Mouse (Mus musculus): ENCODE measurements at regions not wholly inside any gene's neighbourhood (a gene's known extent, or its start where the extent isn't known, plus 50 kb on each side); places are given as distances from the start of the nearest gene placed in this dataset.
A peak's percentile ranks its signal among the peaks of the same experiment; 100 is the strongest.

DNA sequence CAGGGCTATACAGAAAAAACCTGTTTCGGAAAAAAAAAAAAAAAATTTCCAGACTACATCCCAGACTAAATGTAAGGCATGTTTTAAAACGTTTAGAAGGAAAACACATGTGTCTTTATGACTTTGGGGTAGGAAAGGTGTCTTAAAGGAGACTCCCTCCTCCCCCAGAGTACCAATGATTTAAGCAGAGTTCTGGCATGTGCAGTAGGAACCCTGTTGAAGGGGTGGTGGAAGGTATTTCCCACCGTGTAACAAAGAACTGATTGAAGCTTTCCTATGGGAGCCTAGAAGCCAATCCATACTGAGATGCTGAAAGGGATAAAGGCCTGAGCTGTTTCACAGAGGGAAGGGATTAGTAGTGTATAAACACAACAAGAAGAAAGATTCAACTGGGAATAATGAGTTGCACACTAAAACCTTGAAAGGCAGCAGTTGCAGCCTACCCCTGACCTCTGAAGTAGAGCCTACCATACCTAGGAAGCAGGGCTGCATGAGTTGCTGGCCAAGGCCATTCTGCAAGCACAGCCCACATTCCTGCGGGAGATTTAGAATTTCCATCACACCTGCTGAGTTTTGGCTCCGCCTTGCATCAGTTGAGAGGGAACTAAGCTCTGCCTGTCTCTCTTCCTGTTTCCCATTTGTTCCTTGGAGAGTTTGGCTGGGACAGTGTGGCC, 132.4 kb upstream of the Topaz1 start:
- no peak for ATAC-seq (replicated peaks; ENCODE audit: poor library complexity, severe bottlenecking)

- ATAC-seq (replicated peaks; ENCODE audit: poor library complexity, severe bottlenecking) = peak; percentile 35; the same call in 1 of the 2 replicates
These were observed 131.8 kb upstream of the Topaz1 start for GRCm38 (mm10) chr9:122615351-122615750.

DNA sequence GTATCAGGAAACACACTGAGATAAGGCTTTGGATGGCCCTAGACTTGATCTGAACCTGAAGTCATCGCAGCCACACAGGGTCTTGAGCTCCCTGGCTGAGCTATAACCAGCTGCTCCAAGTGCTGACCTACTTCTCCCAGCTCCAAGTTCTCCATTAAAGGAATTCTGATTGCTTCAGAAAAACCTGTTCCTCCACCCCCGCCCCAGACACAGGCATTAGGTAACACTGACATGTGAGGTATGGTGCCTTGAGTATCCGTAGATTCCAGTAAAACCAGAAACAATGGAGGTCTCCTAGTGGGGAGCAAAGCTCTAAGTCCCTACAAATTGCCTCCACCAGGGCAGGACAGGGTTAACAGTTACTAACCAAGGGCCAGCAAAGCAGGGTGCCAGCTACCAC, 129.4 kb upstream of the Topaz1 start:
- ATAC-seq (replicated peaks; ENCODE audit: poor library complexity, severe bottlenecking) = no peak

DNA sequence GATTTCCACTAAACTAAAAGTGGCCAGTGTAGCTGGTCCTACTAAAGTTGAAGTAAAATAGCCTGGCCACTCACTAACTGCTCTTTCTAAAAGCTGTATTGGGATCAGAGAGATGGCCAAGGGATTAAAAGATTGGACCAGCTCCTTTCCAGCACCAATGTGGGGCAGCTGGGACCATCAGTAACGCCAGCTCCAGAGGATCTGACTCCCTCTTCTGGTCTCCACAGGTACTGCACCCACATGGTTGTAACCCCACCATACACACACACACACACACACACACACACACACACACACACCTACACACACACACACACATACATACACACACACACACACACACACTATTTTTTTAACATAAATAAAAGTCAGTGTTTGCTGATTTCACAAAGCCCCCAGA, 122.1 kb upstream of the Topaz1 start:
- no peak for ATAC-seq (replicated peaks; ENCODE audit: poor library complexity, severe bottlenecking)

DNA sequence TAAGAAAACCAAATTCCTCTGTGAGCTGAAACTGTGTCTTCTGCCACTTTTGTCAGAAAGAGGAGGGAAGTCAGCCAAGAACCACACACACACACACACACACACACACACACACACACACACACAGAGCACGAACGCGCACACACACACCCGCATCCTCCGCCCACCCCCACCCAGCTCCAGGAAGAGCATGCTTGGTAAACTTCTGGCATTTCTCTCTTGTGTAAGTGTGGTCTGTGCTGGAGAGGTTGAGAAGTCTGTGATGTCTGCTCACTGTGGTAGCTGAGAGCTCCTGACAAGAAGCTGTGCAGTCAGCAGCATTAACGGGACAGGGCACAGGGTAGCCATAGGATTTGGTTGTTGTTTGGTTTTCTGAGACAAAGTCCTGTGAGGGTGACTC, 120.8 kb upstream of the Topaz1 start:
- ATAC-seq (replicated peaks; ENCODE audit: poor library complexity, severe bottlenecking) = no peak

GRCm38 (mm10) chr9:122629171-122629904, 117.8 kb upstream of the Topaz1 start:
- no peak for ATAC-seq (replicated peaks; ENCODE audit: poor library complexity, severe bottlenecking)

GRCm38 (mm10) chr9:122631793-122632192, 115.4 kb upstream of the Topaz1 start:
- no peak for ATAC-seq (replicated peaks; ENCODE audit: poor library complexity, severe bottlenecking)

GRCm38 (mm10) chr9:122633484-122633883, 113.7 kb upstream of the Topaz1 start:
- ATAC-seq (replicated peaks; ENCODE audit: poor library complexity, severe bottlenecking) = no peak

DNA sequence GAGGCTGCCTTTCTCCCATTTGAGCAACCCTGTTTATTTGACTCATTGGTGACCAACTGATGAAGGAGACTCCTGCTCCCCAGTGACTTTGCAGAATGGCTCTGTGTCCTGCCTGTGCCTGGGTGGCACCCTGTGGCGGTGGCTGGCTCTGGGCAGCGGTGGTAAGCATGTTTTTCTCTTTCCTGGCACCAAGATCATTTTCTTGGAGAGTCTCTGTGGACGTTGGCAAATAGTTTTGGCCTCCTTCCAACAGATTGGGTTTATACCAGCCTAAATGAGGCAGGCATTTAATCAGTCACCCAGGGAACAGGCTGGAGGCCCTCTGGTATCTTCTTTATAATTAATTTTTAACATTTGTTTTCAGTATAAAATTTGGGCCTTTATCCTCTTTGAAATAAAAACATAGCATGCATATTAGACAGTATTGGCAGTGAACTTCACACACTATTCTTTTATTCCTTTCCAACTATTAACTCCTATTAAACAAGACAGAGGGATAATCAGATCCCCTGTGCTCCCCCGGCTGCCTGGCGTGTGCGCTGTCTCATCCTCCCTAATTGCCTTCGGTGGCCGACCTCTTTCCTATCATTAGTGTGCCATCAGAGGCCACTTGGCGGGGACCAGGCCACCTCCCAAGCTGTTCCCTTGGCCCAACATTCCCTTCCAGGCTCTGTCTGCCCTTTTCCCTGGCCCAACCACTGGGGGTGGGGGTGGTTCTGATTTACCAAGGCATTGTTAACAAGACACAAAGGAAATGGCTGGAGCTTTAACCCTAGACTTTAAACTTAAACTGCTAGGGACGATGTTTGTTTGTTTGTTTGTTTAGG, 111.8 kb upstream of the Topaz1 start:
- no peak for ATAC-seq (replicated peaks; ENCODE audit: poor library complexity, severe bottlenecking)

GRCm38 (mm10) chr9:122637591-122637990, 109.6 kb upstream of the Topaz1 start:
- no peak for ATAC-seq (replicated peaks; ENCODE audit: poor library complexity, severe bottlenecking)

DNA sequence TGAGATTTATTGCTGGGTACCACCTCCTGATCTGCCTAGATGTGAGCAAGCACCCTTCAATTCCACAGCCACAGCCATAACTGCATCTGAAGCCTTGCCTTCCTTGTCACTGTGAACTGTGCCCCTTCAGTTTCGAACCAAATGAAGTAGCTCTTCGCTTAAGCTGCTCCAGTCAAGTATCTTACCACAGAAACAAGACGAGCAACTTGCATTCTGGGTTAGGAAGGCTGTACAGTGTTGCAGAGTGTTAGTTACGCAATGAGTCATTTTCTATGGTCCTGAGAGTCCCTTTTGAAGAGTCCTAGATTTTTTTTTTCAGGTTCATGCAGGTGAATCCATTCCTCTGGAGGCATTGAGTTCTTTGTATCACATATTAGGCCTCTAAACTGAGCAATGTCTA, 107.9 kb upstream of the Topaz1 start:
- ATAC-seq (replicated peaks; ENCODE audit: poor library complexity, severe bottlenecking) = no peak

DNA sequence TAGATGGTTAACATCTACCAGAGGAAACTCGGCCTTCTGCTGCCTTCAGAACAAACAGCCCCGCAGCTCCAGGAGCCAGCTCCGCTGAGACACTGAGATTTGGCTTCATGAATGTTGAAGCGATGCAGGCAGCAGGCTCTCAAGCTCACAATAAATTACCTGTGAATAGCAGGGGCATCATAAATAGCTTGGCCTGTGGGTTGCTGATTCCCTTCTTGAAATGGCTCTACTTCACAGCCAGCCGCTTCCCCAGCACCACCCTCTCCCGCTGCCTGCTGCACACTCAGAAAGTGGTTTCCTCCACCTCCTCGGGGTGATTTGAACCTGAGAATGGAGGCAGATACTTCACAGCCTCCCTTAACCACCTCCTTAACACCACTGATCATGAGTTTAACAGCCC, 104.2 kb upstream of the Topaz1 start:
- no peak for ATAC-seq (replicated peaks; ENCODE audit: poor library complexity, severe bottlenecking)

GRCm38 (mm10) chr9:122645569-122645968, 101.6 kb upstream of the Topaz1 start:
- ATAC-seq (replicated peaks; ENCODE audit: poor library complexity, severe bottlenecking) = no peak

GRCm38 (mm10) chr9:122650862-122651261, 96.3 kb upstream of the Topaz1 start:
- no peak for ATAC-seq (replicated peaks; ENCODE audit: poor library complexity, severe bottlenecking)

- peak; percentile 73 for ATAC-seq (replicated peaks; ENCODE audit: poor library complexity, severe bottlenecking)
These were observed 91.6 kb upstream of the Topaz1 start for GRCm38 (mm10) chr9:122655583-122655982.

DNA sequence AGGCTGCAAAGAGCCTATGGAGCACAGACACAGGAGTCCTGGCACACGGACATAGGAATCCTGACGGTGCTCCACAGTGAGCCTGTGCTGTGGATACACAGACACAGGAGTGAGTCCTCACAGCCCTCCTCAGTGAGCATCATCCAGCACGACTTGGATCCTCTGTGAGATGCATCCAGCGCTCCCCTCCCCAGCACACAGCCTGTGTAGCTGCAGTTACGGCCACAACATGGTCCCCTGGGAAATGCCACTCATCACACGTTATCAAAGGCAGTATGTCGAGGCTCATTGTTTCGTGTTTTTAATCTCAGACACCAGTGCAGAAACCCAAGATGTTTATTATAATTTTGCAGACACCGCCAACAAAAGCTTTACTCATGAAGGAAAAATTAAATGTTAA, 87.1 kb upstream of the Topaz1 start:
- ATAC-seq (replicated peaks; ENCODE audit: poor library complexity, severe bottlenecking) = no peak

GRCm38 (mm10) chr9:122666978-122667645, 80.0 kb upstream of the Topaz1 start:
- no peak for ATAC-seq (replicated peaks; ENCODE audit: poor library complexity, severe bottlenecking)

DNA sequence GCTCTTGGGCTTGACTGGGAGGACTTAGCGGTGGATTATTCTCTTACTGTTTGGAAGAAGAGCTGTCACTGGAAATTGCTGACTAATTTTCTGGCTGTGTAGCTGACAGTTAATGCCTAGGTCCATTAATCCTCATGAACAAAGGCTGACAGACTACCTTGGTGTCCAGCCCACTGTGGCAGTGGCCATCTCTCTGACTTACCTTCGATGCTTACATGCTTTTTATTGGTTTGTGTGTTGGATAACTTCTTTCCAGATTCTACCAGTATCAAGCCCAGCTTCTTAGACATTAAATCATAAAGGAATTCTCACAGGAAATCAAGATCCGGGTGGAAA, 79.5 kb upstream of the Topaz1 start:
- ATAC-seq (replicated peaks; ENCODE audit: poor library complexity, severe bottlenecking) = no peak

DNA sequence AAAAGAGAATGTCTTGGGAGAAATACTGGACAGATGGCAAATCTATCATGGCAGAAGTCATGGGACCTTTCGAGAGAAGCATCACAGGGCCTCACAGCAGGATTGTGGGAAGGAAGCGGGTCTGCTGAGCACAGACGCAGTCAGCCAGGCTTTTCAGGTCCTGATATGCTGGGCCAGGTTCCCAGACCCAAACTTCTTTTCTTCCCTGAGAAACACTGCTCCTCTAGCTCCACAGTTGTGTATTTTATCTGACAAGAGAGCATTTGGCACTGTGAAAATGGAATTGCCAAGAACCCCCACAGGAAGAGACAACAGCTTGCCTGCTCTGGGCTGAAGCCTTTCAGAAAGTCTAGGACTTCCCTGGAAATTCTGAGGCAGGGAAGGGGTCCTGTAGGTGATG, 73.4 kb upstream of the Topaz1 start:
- ATAC-seq (replicated peaks; ENCODE audit: poor library complexity, severe bottlenecking) = no peak

DNA sequence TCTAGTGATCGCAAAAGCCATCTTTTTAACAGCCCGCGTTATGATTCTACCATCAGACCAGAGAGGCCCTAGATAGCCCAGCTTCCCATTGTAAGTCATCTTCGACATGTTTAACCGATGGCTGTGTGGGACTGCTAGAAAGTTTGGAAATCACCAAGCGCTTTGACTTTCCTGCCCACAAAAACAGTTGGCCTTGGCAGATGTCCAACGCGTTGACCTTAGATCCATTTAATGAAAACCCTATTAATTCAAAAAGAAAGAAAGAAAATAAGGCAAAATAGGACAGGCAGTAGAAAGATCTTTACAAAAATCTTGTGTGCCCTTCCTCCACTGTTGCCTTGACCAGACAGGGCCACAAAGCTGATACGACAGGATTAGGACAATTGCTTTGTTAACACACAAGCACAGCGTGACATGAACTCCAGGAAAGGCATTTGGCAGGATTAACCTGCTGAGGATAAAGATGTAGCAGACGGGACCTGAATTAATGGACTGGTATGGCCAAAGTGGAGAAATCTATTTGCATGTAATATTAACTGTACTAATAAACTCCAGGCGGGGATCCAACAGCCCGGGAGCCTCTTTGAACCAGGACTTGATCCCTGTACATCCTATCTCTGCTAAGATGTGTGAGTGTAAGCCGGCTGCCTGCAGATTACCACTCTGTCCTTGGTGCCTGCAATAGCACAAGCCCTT, 69.0 kb upstream of the Topaz1 start:
- ATAC-seq (replicated peaks; ENCODE audit: poor library complexity, severe bottlenecking) = no peak
